Mouse (Mus musculus) MEL (cell line): ENCODE data around the gene Vmn1r198. TPM values are rescaled to one million over a fixed set of nuclear protein-coding genes. Genes with fewer than 3 reads are reported as not detected.

Source experiments
- DNase-seq: peaks from one replicate; pipeline ENCODE4 v3.0.0; 2011; ENCODE audit warnings: low read depth, low spot score
- H3K27ac ChIP-seq: 2 replicates; pipeline ENCODE4 v1.5.1; 2012; ENCODE audit warnings: low read depth, mild to moderate bottlenecking, control low read depth, low read length, moderate library complexity; ENCODE audit not compliant: control insufficient read depth
- H3K27me3 ChIP-seq, 2 experiments: fragments of 150-350 bp in 1 of 2; sonication (generic) in 1 of 2; 2 replicates each; pipeline ENCODE4 v1.6.1; 2012; ENCODE audit warnings: low read length in 2 of 2, mild to moderate bottlenecking in 2 of 2, improper control_type of control experiment in 1 of 2, moderate library complexity in 1 of 2; ENCODE audit not compliant: insufficient read depth in 2 of 2, control insufficient read depth in 1 of 2
- H3K36me3 ChIP-seq, 2 experiments: 2 replicates each; pipeline ENCODE4 v1.6.1; 2012 to 2014; ENCODE audit warnings: low read length in 2 of 2, improper control_type of control experiment in 1 of 2, inconsistent platforms in 1 of 2, mild to moderate bottlenecking in 1 of 2; ENCODE audit not compliant: insufficient read depth in 2 of 2, control insufficient read depth in 1 of 2
- H3K4me1 ChIP-seq, 2 experiments: fragments of 150-350 bp in 1 of 2; sonication (generic) in 1 of 2; 2 replicates each; pipeline ENCODE4 v1.6.1; 2012; ENCODE audit warnings: low read length in 2 of 2, improper control_type of control experiment in 1 of 2, mild to moderate bottlenecking in 1 of 2; ENCODE audit not compliant: insufficient read depth in 2 of 2, control insufficient read depth in 1 of 2
- H3K4me3 ChIP-seq, 2 experiments: fragments of 150-350 bp in 1 of 2; sonication (generic) in 1 of 2; 2 replicates each; pipeline ENCODE4 v1.5.1; 2012; ENCODE audit warnings: low read depth in 2 of 2, low read length in 2 of 2, mild to moderate bottlenecking in 2 of 2, moderate library complexity in 2 of 2, control low read depth in 1 of 2, improper control_type of control experiment in 1 of 2; ENCODE audit not compliant: control insufficient read depth in 1 of 2, insufficient read depth in 1 of 2
- H3K79me2 ChIP-seq: 2 replicates; pipeline ENCODE4 v1.6.1; 2012; ENCODE audit warnings: mild to moderate bottlenecking, low read length, moderate library complexity; ENCODE audit not compliant: control insufficient read depth, poor library complexity, insufficient read depth
- H3K9ac ChIP-seq: 2 replicates; pipeline ENCODE4 v1.6.1; 2012; ENCODE audit warnings: low read depth, mild to moderate bottlenecking, control low read depth, low read length, moderate library complexity; ENCODE audit not compliant: control insufficient read depth, poor library complexity, severe bottlenecking
- H3K9me3 ChIP-seq: fragments of 150-350 bp; sonication (generic); replicated peaks from 2 replicates; pipeline ENCODE4 v1.6.1; 2012; ENCODE audit warnings: mild to moderate bottlenecking, low read length, improper control_type of control experiment, moderate library complexity; ENCODE audit not compliant: insufficient read depth
- CHD2 ChIP-seq: IDR thresholded peaks from 2 replicates; pipeline ENCODE4 v1.6.1; 2011; ENCODE audit warnings: low read length, improper control_type of control experiment
- CTCF ChIP-seq, 3 experiments: IDR thresholded peaks in 2 of 3; conservative IDR thresholded peaks in 1 of 3; 2 replicates each; pipeline ENCODE4 v1.5.1; 2011 to 2012; ENCODE audit warnings: low read length in 3 of 3, low read depth in 2 of 3, mild to moderate bottlenecking in 2 of 3, improper control_type of control experiment in 1 of 3, inconsistent platforms in 1 of 3, mixed read lengths in 1 of 3, moderate library complexity in 1 of 3; ENCODE audit not compliant: control insufficient read depth in 1 of 3, insufficient read depth in 1 of 3, poor library complexity in 1 of 3, severe bottlenecking in 1 of 3
- E2F4 ChIP-seq: IDR thresholded peaks from 2 replicates; pipeline ENCODE4 v1.6.1; 2011; ENCODE audit warnings: low read depth, low read length, improper control_type of control experiment, borderline replicate concordance
- GATA1 ChIP-seq: IDR thresholded peaks from 2 replicates; pipeline ENCODE4 v1.6.1; 2011; ENCODE audit warnings: low read depth, low read length, improper control_type of control experiment
- HCFC1 ChIP-seq: IDR thresholded peaks from 2 replicates; pipeline ENCODE4 v1.6.1; 2012; ENCODE audit warnings: low read depth, mild to moderate bottlenecking, inconsistent platforms, low read length, improper control_type of control experiment, moderate library complexity
- JUND ChIP-seq: IDR thresholded peaks from 2 replicates; pipeline ENCODE4 v1.6.1; 2011; ENCODE audit warnings: low read depth, mild to moderate bottlenecking, improper control_type of control experiment, low read length
- KAT2A ChIP-seq: conservative IDR thresholded peaks from 2 replicates; pipeline ENCODE4 v1.6.1; 2012; ENCODE audit warnings: low read depth, low read length, improper control_type of control experiment, inconsistent platforms
- MAFK ChIP-seq: IDR thresholded peaks from 2 replicates; pipeline ENCODE4 v1.6.1; 2011; ENCODE audit warnings: low read depth, mild to moderate bottlenecking, low read length, improper control_type of control experiment, borderline replicate concordance
- MAX ChIP-seq: IDR thresholded peaks from 2 replicates; pipeline ENCODE4 v1.6.1; 2011; ENCODE audit warnings: low read length, improper control_type of control experiment
- MAZ ChIP-seq: IDR thresholded peaks from 2 replicates; pipeline ENCODE4 v1.6.1; 2012; ENCODE audit warnings: low read depth, mild to moderate bottlenecking, inconsistent platforms, low read length, improper control_type of control experiment
- MXI1 ChIP-seq: IDR thresholded peaks from 2 replicates; pipeline ENCODE4 v1.6.1; 2011; ENCODE audit warnings: mild to moderate bottlenecking, low read depth, low read length, improper control_type of control experiment
- MYB ChIP-seq: IDR thresholded peaks from 2 replicates; pipeline ENCODE4 v1.6.1; 2011; ENCODE audit warnings: mild to moderate bottlenecking, low read depth, low read length, improper control_type of control experiment
- MYC ChIP-seq: IDR thresholded peaks from 2 replicates; pipeline ENCODE4 v1.6.1; 2011; ENCODE audit warnings: low read depth, mild to moderate bottlenecking, low read length, improper control_type of control experiment, moderate library complexity
- NELFE ChIP-seq: IDR thresholded peaks from 2 replicates; pipeline ENCODE4 v1.6.1; 2011; ENCODE audit warnings: low read depth, low read length, improper control_type of control experiment
- NRF1 ChIP-seq: IDR thresholded peaks from 2 replicates; pipeline ENCODE4 v1.6.1; 2014; ENCODE audit warnings: low read depth, mild to moderate bottlenecking, inconsistent platforms, low read length, improper control_type of control experiment, moderate library complexity; ENCODE audit not compliant: poor library complexity, insufficient read depth, severe bottlenecking
- POLR2AphosphoS2 ChIP-seq: IDR thresholded peaks from 2 replicates; pipeline ENCODE4 v1.6.1; 2011; ENCODE audit warnings: low read length, improper control_type of control experiment
- RAD21 ChIP-seq: IDR thresholded peaks from 2 replicates; pipeline ENCODE4 v1.6.1; 2011; ENCODE audit warnings: mild to moderate bottlenecking, low read depth, low read length, improper control_type of control experiment
- TAL1 ChIP-seq: IDR thresholded peaks from 2 replicates; pipeline ENCODE4 v1.6.1; 2012; ENCODE audit warnings: mild to moderate bottlenecking, inconsistent platforms, low read length, moderate library complexity, mixed read lengths
- TCF12 ChIP-seq: IDR thresholded peaks from 2 replicates; pipeline ENCODE4 v1.6.1; 2014; ENCODE audit warnings: low read depth, mild to moderate bottlenecking, inconsistent platforms, low read length, improper control_type of control experiment, moderate library complexity
- USF1 ChIP-seq: IDR thresholded peaks from 2 replicates; pipeline ENCODE4 v1.6.1; 2014; ENCODE audit warnings: low read depth, mild to moderate bottlenecking, inconsistent platforms, low read length, improper control_type of control experiment, moderate library complexity
- ZMIZ1 ChIP-seq: IDR thresholded peaks from 2 replicates; pipeline ENCODE4 v1.6.1; 2012; ENCODE audit warnings: low read depth, mild to moderate bottlenecking, inconsistent platforms, low read length, improper control_type of control experiment, moderate library complexity
- ZNF384 ChIP-seq: IDR thresholded peaks from 2 replicates; pipeline ENCODE4 v1.6.1; 2012; ENCODE audit warnings: low read depth, mild to moderate bottlenecking, inconsistent platforms, low read length, improper control_type of control experiment
- polyA plus RNA-seq, 2 experiments: library from polyadenylated mRNA; stranded (reverse) in 1 of 2; unstranded in 1 of 2; fragments of >175 nt in 1 of 2; fragments of >200 nt in 1 of 2; gene quantifications; 2 replicates each; pipeline versions ENCODE4 v1.2.1 to v1.2.4; 2012; ENCODE audit warnings: low replicate concordance in 2 of 2, low read depth in 1 of 2; ENCODE audit not compliant: insufficient read length in 2 of 2, insufficient read depth in 1 of 2, missing spikeins in 1 of 2
- total RNA-seq: library from RNA; depleted of rRNA; stranded (reverse); fragments of 300-350 nt; gene quantifications from 2 replicates; pipeline ENCODE4 v1.2.3, GENCODE M21; 2012

Gene Vmn1r198
- total and polyA plus RNA-seq, 3 experiments: not detected

DNA sequence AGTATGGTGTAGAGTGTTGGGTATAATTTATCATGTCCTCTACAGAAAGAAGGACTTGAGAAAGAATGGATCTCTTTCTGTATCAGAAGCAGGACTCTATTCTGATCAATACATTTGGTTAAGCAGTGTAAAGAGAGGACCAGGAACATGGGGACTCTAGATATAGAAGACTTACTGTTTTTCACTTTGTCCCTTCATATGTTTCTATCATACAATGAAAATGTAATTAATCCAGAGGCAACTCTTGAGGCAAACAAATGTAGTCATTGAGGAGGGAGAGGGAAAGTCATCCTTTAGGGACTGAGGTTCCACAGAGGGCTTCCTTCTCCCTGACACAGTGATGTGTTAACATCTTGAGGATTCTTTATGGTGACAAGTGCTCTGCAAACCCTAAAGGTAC lies 25.9 kb upstream of the Vmn1r198 start, which contains the start of gene Vmn1r197:
Gene Vmn1r197 (plus strand): TSS at position 301 of the 400 bp plus-strand sequence.
- no peak for TF ChIP-seq KAT2A
- no peak for TF ChIP-seq NRF1
- no peak for TF ChIP-seq RAD21
- no peak for TF ChIP-seq MXI1
- TF ChIP-seq POLR2AphosphoS2: no peak
- TF ChIP-seq MYC: no peak
- no peak for TF ChIP-seq ZNF384
- TF ChIP-seq JUND: no peak
- TF ChIP-seq CHD2: no peak
- TF ChIP-seq HCFC1: no peak
- TF ChIP-seq TAL1: no peak
- no peak for TF ChIP-seq MAX
- TF ChIP-seq TCF12: no peak
- no peak for TF ChIP-seq MAFK
- no peak for TF ChIP-seq ZMIZ1
- no peak for TF ChIP-seq USF1
- no peak for TF ChIP-seq CTCF (IDR thresholded peaks at IDR 0.05 in 2 of 3, conservative IDR thresholded peaks at IDR 0.05 in 1 of 3; ENCODE audit: control insufficient read depth in 1 of 3, insufficient read depth in 1 of 3, low read depth in 2 of 3, low read length in 3 of 3, poor library complexity in 1 of 3, severe bottlenecking in 1 of 3)
- TF ChIP-seq MYB: no peak
- DNase-seq: no peak
- Histone ChIP-seq H3K9me3 (no peaks in the 10 kb centered on the region), H3K9ac (no peak within 1 kb of the TSS), H3K4me1 (no peaks in the 10 kb centered on the region), H3K36me3 (no peaks in the 10 kb centered on the region), H3K79me2 (no peaks in the 10 kb centered on the region), H3K27ac (no peak within 1 kb of the TSS), H3K4me3 (no peak within 1 kb of the TSS), H3K27me3 (no peaks in the 10 kb centered on the region)

DNA sequence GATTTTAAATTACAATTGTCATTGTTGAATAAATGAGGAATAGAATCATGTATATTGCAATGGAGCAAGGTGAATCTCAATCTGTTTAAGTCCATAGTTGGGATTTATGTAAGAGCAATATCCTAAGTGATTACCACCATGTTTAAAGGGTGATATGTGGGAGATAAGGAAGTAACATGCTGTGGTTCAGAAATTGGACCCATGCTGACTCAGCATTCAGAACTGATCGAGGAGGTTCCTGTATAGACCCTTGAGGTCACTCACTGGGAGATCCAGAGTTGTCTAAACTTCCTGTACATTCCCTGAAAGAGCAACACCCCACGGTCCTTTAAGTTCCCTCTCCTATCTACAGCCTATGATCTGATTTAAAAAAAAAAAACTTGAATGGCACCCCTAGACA lies 16.9 kb upstream of the Vmn1r198 start:
- Histone ChIP-seq H3K36me3 (no peaks in the 10 kb centered on the region), H3K9me3 (no peaks in the 10 kb centered on the region), H3K27me3 (no peaks in the 10 kb centered on the region), H3K4me1 (no peaks in the 10 kb centered on the region), H3K9ac (no peak overlapping the region), H3K4me3 (no peak overlapping the region), H3K27ac (no peak overlapping the region), H3K79me2 (no peaks in the 10 kb centered on the region)
- no peak for DNase-seq
- TF ChIP-seq JUND (no peak), GATA1 (no peak), MYB (no peak), NELFE (no peak), CHD2 (no peak), MAZ (no peak), CTCF (IDR thresholded peaks at IDR 0.05 in 2 of 3, conservative IDR thresholded peaks at IDR 0.05 in 1 of 3; ENCODE audit: control insufficient read depth in 1 of 3, insufficient read depth in 1 of 3, low read depth in 2 of 3, low read length in 3 of 3, poor library complexity in 1 of 3, severe bottlenecking in 1 of 3) (no peak), E2F4 (no peak)
